Mouse (Mus musculus): ENCODE data around the gene Aim2. TPM values are rescaled to one million over a fixed set of nuclear protein-coding genes. Genes with fewer than 3 reads are reported as not detected.
A peak's percentile ranks its signal among the peaks of the same experiment; 100 is the strongest.

Aim2 gene
- polyA plus RNA-seq, 1 experiment from 2014 or later: 3.5 TPM

- Histone ChIP-seq H3K9ac (ENCODE audit: low read depth, low read length) (no peak overlapping the region), H3K36me3 (ENCODE audit: insufficient read depth, low read length) (no peaks in the 10 kb centered on the region), H3K9me3 (replicated peaks; ENCODE audit: low read length) (no peaks in the 10 kb centered on the region), H3K4me3 (replicated peaks; ENCODE audit: low read depth, low read length) (no peak overlapping the region), H3K27ac (no peak overlapping the region), H3K4me1 (replicated peaks; ENCODE audit: insufficient read depth, low read length) (no peaks in the 10 kb centered on the region), H3K4me2 (ENCODE audit: low read length) (no peak overlapping the region), H3K27me3 (ENCODE audit: insufficient read depth, low read length) (no peaks in the 10 kb centered on the region)
- WGBS: 66% methylated on average over 6 of the region's 6 CpGs
- DNase-seq (ENCODE audit: low spot score) (no peak), ATAC-seq (replicated peaks; ENCODE audit: low FRiP score, low read depth) (no peak)
- no peak for TF ChIP-seq CTCF (IDR thresholded peaks at IDR 0.05; ENCODE audit: low read depth)
Measured at GRCm38 (mm10) chr1:173322249-173322627, 28.4 kb upstream of the Aim2 start.

- Histone ChIP-seq H3K4me2 (ENCODE audit: low read length) (no peak overlapping the region), H3K4me1 (replicated peaks; ENCODE audit: insufficient read depth, low read length) (no peaks in the 10 kb centered on the region), H3K36me3 (ENCODE audit: insufficient read depth, low read length) (no peaks in the 10 kb centered on the region), H3K27me3 (ENCODE audit: insufficient read depth, low read length) (no peaks in the 10 kb centered on the region), H3K9ac (ENCODE audit: low read depth, low read length) (no peak overlapping the region), H3K27ac (no peak overlapping the region), H3K4me3 (replicated peaks; ENCODE audit: low read depth, low read length) (no peak overlapping the region), H3K9me3 (replicated peaks; ENCODE audit: low read length) (no peaks in the 10 kb centered on the region)
- 28% methylated on average over 5 of the region's 5 CpGs for WGBS
- ATAC-seq (replicated peaks; ENCODE audit: low FRiP score, low read depth) (no peak), DNase-seq (ENCODE audit: low spot score) (peak; percentile 47)
- peak; percentile 74 for TF ChIP-seq CTCF (IDR thresholded peaks at IDR 0.05; ENCODE audit: low read depth)
Measured at GRCm38 (mm10) chr1:173323839-173324585, 26.7 kb upstream of the Aim2 start.

- H3K9ac ChIP-seq (ENCODE audit: low read depth, low read length): no peak overlapping the region
- WGBS: 68% methylated on average over 4 of the region's 4 CpGs
- no peaks in the 10 kb centered on the region for H3K4me1 ChIP-seq (replicated peaks; ENCODE audit: insufficient read depth, low read length)
- no peak for ATAC-seq (replicated peaks; ENCODE audit: low FRiP score, low read depth)
- no peak overlapping the region for H3K27ac ChIP-seq
- H3K9me3 ChIP-seq (replicated peaks; ENCODE audit: low read length): no peaks in the 10 kb centered on the region
- TF ChIP-seq CTCF (IDR thresholded peaks at IDR 0.05; ENCODE audit: low read depth): no peak
- H3K4me3 ChIP-seq (replicated peaks; ENCODE audit: low read depth, low read length): no peak overlapping the region
- no peaks in the 10 kb centered on the region for H3K27me3 ChIP-seq (ENCODE audit: insufficient read depth, low read length)
- no peaks in the 10 kb centered on the region for H3K36me3 ChIP-seq (ENCODE audit: insufficient read depth, low read length)
- no peak for DNase-seq (ENCODE audit: low spot score)
- H3K4me2 ChIP-seq (ENCODE audit: low read length): no peak overlapping the region
Measured at GRCm38 (mm10) chr1:173324961-173325360, 25.7 kb upstream of the Aim2 start.

- no peak overlapping the region for H3K9ac ChIP-seq (ENCODE audit: low read depth, low read length)
- H3K9me3 ChIP-seq (replicated peaks; ENCODE audit: low read length): no peaks in the 10 kb centered on the region
- 91% methylated on average over 1 of the region's 1 CpGs for WGBS
- H3K36me3 ChIP-seq (ENCODE audit: insufficient read depth, low read length): no peaks in the 10 kb centered on the region
- DNase-seq (ENCODE audit: low spot score) (no peak), ATAC-seq (replicated peaks; ENCODE audit: low FRiP score, low read depth) (no peak)
- no peak overlapping the region for H3K4me3 ChIP-seq (replicated peaks; ENCODE audit: low read depth, low read length)
- H3K27ac ChIP-seq: no peak overlapping the region
- H3K27me3 ChIP-seq (ENCODE audit: insufficient read depth, low read length): no peaks in the 10 kb centered on the region
- TF ChIP-seq CTCF (IDR thresholded peaks at IDR 0.05; ENCODE audit: low read depth): no peak
- no peak overlapping the region for H3K4me2 ChIP-seq (ENCODE audit: low read length)
- no peaks in the 10 kb centered on the region for H3K4me1 ChIP-seq (replicated peaks; ENCODE audit: insufficient read depth, low read length)
Measured at GRCm38 (mm10) chr1:173325395-173325794, 25.3 kb upstream of the Aim2 start.

- no peak overlapping the region for H3K9ac ChIP-seq (ENCODE audit: low read depth, low read length)
- no peak for DNase-seq (ENCODE audit: low spot score)
- H3K4me1 ChIP-seq (replicated peaks; ENCODE audit: insufficient read depth, low read length): no peaks in the 10 kb centered on the region
- no peak overlapping the region for H3K4me2 ChIP-seq (ENCODE audit: low read length)
- no peaks in the 10 kb centered on the region for H3K9me3 ChIP-seq (replicated peaks; ENCODE audit: low read length)
- no peaks in the 10 kb centered on the region for H3K27me3 ChIP-seq (ENCODE audit: insufficient read depth, low read length)
- no peak for TF ChIP-seq CTCF (IDR thresholded peaks at IDR 0.05; ENCODE audit: low read depth)
- ATAC-seq (replicated peaks; ENCODE audit: low FRiP score, low read depth): no peak
- H3K36me3 ChIP-seq (ENCODE audit: insufficient read depth, low read length): no peaks in the 10 kb centered on the region
- H3K4me3 ChIP-seq (replicated peaks; ENCODE audit: low read depth, low read length): no peak overlapping the region
- WGBS: 64% methylated on average over 1 of the region's 1 CpGs
- no peak overlapping the region for H3K27ac ChIP-seq
Measured at GRCm38 (mm10) chr1:173326552-173326951, 24.1 kb upstream of the Aim2 start.

- H3K4me3 ChIP-seq (replicated peaks; ENCODE audit: low read depth, low read length): no peak overlapping the region
- TF ChIP-seq CTCF (IDR thresholded peaks at IDR 0.05; ENCODE audit: low read depth): no peak
- DNase-seq (ENCODE audit: low spot score): no peak
- no peak overlapping the region for H3K9ac ChIP-seq (ENCODE audit: low read depth, low read length)
- no peaks in the 10 kb centered on the region for H3K4me1 ChIP-seq (replicated peaks; ENCODE audit: insufficient read depth, low read length)
- no peaks in the 10 kb centered on the region for H3K27me3 ChIP-seq (ENCODE audit: insufficient read depth, low read length)
- H3K36me3 ChIP-seq (ENCODE audit: insufficient read depth, low read length): no peaks in the 10 kb centered on the region
- 57% methylated on average over 8 of the region's 8 CpGs for WGBS
- no peak overlapping the region for H3K4me2 ChIP-seq (ENCODE audit: low read length)
- no peak for ATAC-seq (replicated peaks; ENCODE audit: low FRiP score, low read depth)
- no peak overlapping the region for H3K27ac ChIP-seq
- no peaks in the 10 kb centered on the region for H3K9me3 ChIP-seq (replicated peaks; ENCODE audit: low read length)
Measured at GRCm38 (mm10) chr1:173328446-173328845, 22.2 kb upstream of the Aim2 start.

GRCm38 (mm10) chr1:173329185-173329584, 21.5 kb upstream of the Aim2 start:
- Histone ChIP-seq H3K9me3 (replicated peaks; ENCODE audit: low read length) (no peaks in the 10 kb centered on the region), H3K4me2 (ENCODE audit: low read length) (no peak overlapping the region), H3K9ac (ENCODE audit: low read depth, low read length) (no peak overlapping the region), H3K4me3 (replicated peaks; ENCODE audit: low read depth, low read length) (no peak overlapping the region), H3K4me1 (replicated peaks; ENCODE audit: insufficient read depth, low read length) (no peaks in the 10 kb centered on the region), H3K27ac (no peak overlapping the region), H3K36me3 (ENCODE audit: insufficient read depth, low read length) (no peaks in the 10 kb centered on the region), H3K27me3 (ENCODE audit: insufficient read depth, low read length) (no peaks in the 10 kb centered on the region)
- TF ChIP-seq CTCF (IDR thresholded peaks at IDR 0.05; ENCODE audit: low read depth): no peak
- DNase-seq (ENCODE audit: low spot score): no peak
- 53% methylated on average over 4 of the region's 4 CpGs for WGBS
- no peak for ATAC-seq (replicated peaks; ENCODE audit: low FRiP score, low read depth)

All from kidney, postnatal 0 days (tissue).